Mouse (Mus musculus) adrenal gland (tissue): ENCODE results near the gene Nacc2.

Experiments
- intact Hi-C: fragments of 180-260 bp; cut with DNase I; formaldehyde crosslinking; loops from one replicate; pipeline ENCODE4 v1.15.1; 2025

Nacc2 gene

GRCm38 (mm10) chr2:26057053-26057452, 66.0 kb downstream of the Nacc2 start:
- intact Hi-C loops, result loop anchor here (10.0 kb wide), 1 partner anchor 218 kb away; no protein-coding TSS in a partner anchor

GRCm38 (mm10) chr2:26056226-26056625, 66.8 kb downstream of the Nacc2 start:
- intact Hi-C loops, result loop anchor here (10.0 kb wide), 1 partner anchor 219 kb away; no protein-coding TSS in a partner anchor

- intact Hi-C loops, result loop anchor here (1.0 to 10.0 kb wide), 2 partner anchors 87 to 219 kb away; no protein-coding TSS in a partner anchor
Observed at GRCm38 (mm10) chr2:26055747-26056102, 67.3 kb downstream of the Nacc2 start.

GRCm38 (mm10) chr2:26055046-26055746, 67.8 kb downstream of the Nacc2 start:
- intact Hi-C loops, result loop anchor here (1.0 to 10.0 kb wide), 2 partner anchors 87 to 220 kb away; no protein-coding TSS in a partner anchor

- intact Hi-C loops, result loop anchor here (10.0 kb wide), 1 partner anchor 222 kb away; no protein-coding TSS in a partner anchor
Observed at GRCm38 (mm10) chr2:26052806-26053205, 70.2 kb downstream of the Nacc2 start.

- intact Hi-C loops, result no loop called here
Observed at GRCm38 (mm10) chr2:26048816-26049215, 74.2 kb downstream of the Nacc2 start.

- intact Hi-C loops, result no loop called here
Observed at GRCm38 (mm10) chr2:26044216-26044615, 78.8 kb downstream of the Nacc2 start.

- intact Hi-C loops, result no loop called here
Observed at GRCm38 (mm10) chr2:26042603-26043002, 80.4 kb downstream of the Nacc2 start.

GRCm38 (mm10) chr2:26041163-26041810, 81.7 kb downstream of the Nacc2 start:
- intact Hi-C loops, result no loop called here

GRCm38 (mm10) chr2:26039951-26040350, 83.1 kb downstream of the Nacc2 start:
- intact Hi-C loops, result loop anchor here (5.0 kb wide), 1 partner anchor 102 kb away; no protein-coding TSS in a partner anchor

- intact Hi-C loops, result loop anchor here (5.0 kb wide), 1 partner anchor 105 kb away; no protein-coding TSS in a partner anchor
Observed at GRCm38 (mm10) chr2:26037386-26037785, 85.6 kb downstream of the Nacc2 start.

GRCm38 (mm10) chr2:26034344-26035050, 88.5 kb downstream of the Nacc2 start:
- intact Hi-C loops, result loop anchor here (5.0 kb wide), 1 partner anchor 108 kb away; no protein-coding TSS in a partner anchor

- intact Hi-C loops, result no loop called here
Observed at GRCm38 (mm10) chr2:26030288-26030687, 92.7 kb downstream of the Nacc2 start.

- intact Hi-C loops, result loop anchor here (5.0 kb wide), 1 partner anchor 42 kb away; the partner anchor contains the start of gene Camsap1
Observed at GRCm38 (mm10) chr2:26024138-26025075, 98.6 kb downstream of the Nacc2 start.

GRCm38 (mm10) chr2:26022626-26023025, 100.4 kb downstream of the Nacc2 start:
- intact Hi-C loops, result loop anchor here (2.0 to 5.0 kb wide), 2 partner anchors 40 to 118 kb away; partner anchors contain the start of gene Camsap1

GRCm38 (mm10) chr2:26022258-26022565, 100.8 kb downstream of the Nacc2 start:
- intact Hi-C loops, result loop anchor here (2.0 to 5.0 kb wide), 2 partner anchors 40 to 119 kb away; partner anchors contain the start of gene Camsap1

- intact Hi-C loops, result loop anchor here (2.0 to 5.0 kb wide), 2 partner anchors 39 to 119 kb away; partner anchors contain the start of gene Camsap1
Observed at GRCm38 (mm10) chr2:26021561-26022257, 101.3 kb downstream of the Nacc2 start, which contains the start of gene Ubac1. Gene Ubac1 (minus strand): TSS chr2:26021747.

GRCm38 (mm10) chr2:26020714-26021560, 102.1 kb downstream of the Nacc2 start:
- intact Hi-C loops, result loop anchor here (5.0 kb wide), 1 partner anchor 39 kb away; the partner anchor contains the start of gene Camsap1
